Mouse (Mus musculus) neural tube, embryonic 11.5 days (tissue): ENCODE results near the gene Cep55. TPM values are rescaled to one million over a fixed set of nuclear protein-coding genes. Genes with fewer than 3 reads are reported as not detected.

Experiments
- ATAC-seq: fragments of 200-750 bp; cut with Nextera tagmentation; 2 replicates; pipeline ENCODE4 v1.8.0; 2017; ENCODE audit warnings: moderate number of reproducible peaks, mild to moderate bottlenecking, moderate TSS enrichment, moderate library complexity; ENCODE audit not compliant: insufficient read depth, low FRiP score, low TSS enrichment
- DNase-seq: peaks from one replicate; pipeline ENCODE4 v3.0.0-alpha.2; 2015; ENCODE audit warnings: low spot score
- H3K27ac ChIP-seq: fragments of 300-500 bp; sonication (generic); 2 replicates; pipeline ENCODE4 v1.5.1; 2014; ENCODE audit warnings: low read depth, mild to moderate bottlenecking, low read length
- H3K27me3 ChIP-seq: fragments of 300-500 bp; sonication (generic); 2 replicates; pipeline ENCODE4 v1.6.1; 2014; ENCODE audit warnings: mild to moderate bottlenecking, low read length, mixed read lengths; ENCODE audit not compliant: control insufficient read depth, insufficient read depth
- H3K36me3 ChIP-seq: fragments of 300-500 bp; sonication (generic); 2 replicates; pipeline ENCODE4 v1.6.1; 2014; ENCODE audit warnings: mild to moderate bottlenecking, low read length, moderate library complexity, mixed read lengths; ENCODE audit not compliant: control insufficient read depth, insufficient read depth
- H3K4me1 ChIP-seq: fragments of 300-500 bp; sonication (generic); 2 replicates; pipeline ENCODE4 v1.6.1; 2014; ENCODE audit warnings: low read length, mixed read lengths; ENCODE audit not compliant: control insufficient read depth, insufficient read depth
- H3K4me2 ChIP-seq: fragments of 300-500 bp; sonication (generic); 2 replicates; pipeline ENCODE4 v1.6.1; 2014; ENCODE audit warnings: low read depth, mild to moderate bottlenecking, moderate library complexity
- H3K4me3 ChIP-seq: fragments of 300-500 bp; sonication (generic); 2 replicates; pipeline ENCODE4 v1.5.1; 2014; ENCODE audit warnings: low read depth, low read length
- H3K9ac ChIP-seq: fragments of 300-500 bp; sonication (generic); 2 replicates; pipeline ENCODE4 v1.6.1; 2014; ENCODE audit warnings: mild to moderate bottlenecking, low read length
- H3K9me3 ChIP-seq: fragments of 300-500 bp; sonication (generic); 2 replicates; pipeline ENCODE4 v1.6.1; 2016; ENCODE audit warnings: low read length; ENCODE audit not compliant: control insufficient read depth
- WGBS: fragments of 180-500 bp; shearing (Covaris S2); extraction: QIAGEN DNeasy Blood & Tissue Kit; methylation state at CpG from one replicate; pipeline ENCODE4 v1.1.7; 2014; 5-methylcytosine and 5-hydroxymethylcytosine counted together
- polyA plus RNA-seq: library from polyadenylated mRNA; unstranded; fragments of >200 nt; fragmentation: Nextera tagmentation; extraction: Ambion mirVana; gene quantifications from 2 replicates; pipeline ENCODE4 v1.2.1, GENCODE M21; 2014

The Cep55 gene
- polyA plus RNA-seq, 1 experiment from 2014 or later = 44.6 TPM

DNA sequence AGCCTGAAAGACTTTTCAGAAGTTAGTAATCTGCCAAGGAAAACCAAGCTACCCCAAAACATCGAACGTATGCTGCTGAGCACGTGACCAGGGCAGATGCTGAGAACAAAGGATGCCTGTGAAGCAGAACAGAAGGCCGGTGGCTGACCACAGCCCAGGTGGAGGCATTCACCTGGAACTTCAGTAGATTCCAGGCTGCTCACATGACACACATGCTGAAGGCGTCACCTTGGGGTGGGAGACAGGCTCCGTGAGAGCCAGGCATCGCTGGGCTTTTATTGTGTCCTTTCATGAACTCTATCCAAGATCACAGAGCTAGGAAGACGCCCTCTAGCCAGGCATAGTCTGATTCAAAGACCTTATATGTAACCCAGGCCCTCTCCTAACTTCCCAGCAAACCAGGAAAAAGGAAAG, 28.6 kb upstream of the Cep55 start:
- Histone ChIP-seq H3K4me3 (no peak overlapping the region), H3K36me3 (no peaks in the 10 kb centered on the region), H3K4me2 (no peak overlapping the region), H3K9me3 (no peaks in the 10 kb centered on the region), H3K27me3 (no peaks in the 10 kb centered on the region), H3K9ac (no peak overlapping the region), H3K27ac (no peak overlapping the region), H3K4me1 (no peaks in the 10 kb centered on the region)
- WGBS = 78% methylated on average over 8 of the region's 8 CpGs
- ATAC-seq (no peak), DNase-seq (no peak)

DNA sequence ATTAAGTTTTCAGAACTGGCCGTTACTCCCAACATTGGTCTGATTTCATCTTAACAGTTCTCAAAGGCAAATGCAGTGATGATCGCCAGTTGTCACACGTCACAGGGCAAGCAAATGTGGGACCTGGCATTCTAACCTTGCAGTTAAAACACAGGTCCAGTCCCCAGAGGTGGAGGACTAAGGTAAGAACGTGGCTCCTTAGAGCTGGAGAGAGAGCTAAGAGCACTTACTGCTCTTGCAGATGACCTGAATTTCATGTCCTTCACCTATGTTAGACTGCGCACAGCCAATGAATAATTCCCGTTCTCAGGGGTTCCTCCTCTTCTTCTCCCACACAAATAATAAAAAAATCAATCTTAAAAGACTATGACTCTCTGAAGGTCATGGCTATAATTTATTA, 27.4 kb upstream of the Cep55 start:
- H3K9ac ChIP-seq = no peak overlapping the region
- no peak overlapping the region for H3K4me3 ChIP-seq
- no peaks in the 10 kb centered on the region for H3K36me3 ChIP-seq
- ATAC-seq (no peak), DNase-seq (no peak)
- no peaks in the 10 kb centered on the region for H3K4me1 ChIP-seq
- H3K27me3 ChIP-seq = no peaks in the 10 kb centered on the region
- H3K27ac ChIP-seq = no peak overlapping the region
- 87% methylated on average over 6 of the region's 6 CpGs for WGBS
- no peak overlapping the region for H3K4me2 ChIP-seq
- no peaks in the 10 kb centered on the region for H3K9me3 ChIP-seq

- H3K36me3 ChIP-seq = no peaks in the 10 kb centered on the region
- no peak overlapping the region for H3K4me3 ChIP-seq
- DNase-seq = no peak
- H3K27ac ChIP-seq = no peak overlapping the region
- no peaks in the 10 kb centered on the region for H3K9me3 ChIP-seq
- H3K4me2 ChIP-seq = no peak overlapping the region
- no peaks in the 10 kb centered on the region for H3K4me1 ChIP-seq
- 68% methylated on average over 10 of the region's 10 CpGs for WGBS
- ATAC-seq = no peak
- no peaks in the 10 kb centered on the region for H3K27me3 ChIP-seq
- no peak overlapping the region for H3K9ac ChIP-seq
Measured at GRCm38 (mm10) chr19:38027881-38028521, 26.8 kb upstream of the Cep55 start.

DNA sequence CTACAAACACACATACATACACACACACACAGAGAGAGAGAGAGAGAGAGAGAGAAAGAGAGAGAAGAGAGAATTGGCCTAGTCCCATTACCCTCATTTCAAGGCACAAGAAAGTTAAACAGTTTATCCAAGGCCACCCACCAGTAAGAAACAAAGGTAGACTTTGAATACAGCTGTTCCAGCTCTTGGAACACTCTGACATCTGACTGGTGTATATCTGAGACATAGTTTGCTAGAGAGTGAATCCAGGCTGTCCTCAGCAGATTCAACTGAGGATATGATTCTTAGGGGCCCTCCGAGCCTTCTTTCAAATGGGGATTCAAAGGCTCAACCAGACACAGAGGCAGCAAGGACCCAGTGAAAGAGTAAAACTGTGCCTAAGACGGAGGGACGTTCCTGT, 25.5 kb upstream of the Cep55 start:
- ATAC-seq (no peak), DNase-seq (no peak)
- no peaks in the 10 kb centered on the region for H3K36me3 ChIP-seq
- H3K4me2 ChIP-seq = no peak overlapping the region
- no peaks in the 10 kb centered on the region for H3K27me3 ChIP-seq
- H3K27ac ChIP-seq = no peak overlapping the region
- no peaks in the 10 kb centered on the region for H3K9me3 ChIP-seq
- H3K9ac ChIP-seq = no peak overlapping the region
- no peak overlapping the region for H3K4me3 ChIP-seq
- WGBS = 93% methylated on average over 3 of the region's 3 CpGs
- H3K4me1 ChIP-seq = no peaks in the 10 kb centered on the region

GRCm38 (mm10) chr19:38029871-38030270, 24.9 kb upstream of the Cep55 start:
- DNase-seq (no peak), ATAC-seq (no peak)
- Histone ChIP-seq H3K9me3 (no peaks in the 10 kb centered on the region), H3K9ac (no peak overlapping the region), H3K4me3 (no peak overlapping the region), H3K36me3 (no peaks in the 10 kb centered on the region), H3K27me3 (no peaks in the 10 kb centered on the region), H3K4me1 (no peaks in the 10 kb centered on the region), H3K27ac (no peak overlapping the region), H3K4me2 (no peak overlapping the region)
- WGBS = 68% methylated on average over 3 of the region's 3 CpGs

GRCm38 (mm10) chr19:38030673-38031137, 24.1 kb upstream of the Cep55 start:
- Histone ChIP-seq H3K27me3 (no peaks in the 10 kb centered on the region), H3K36me3 (no peaks in the 10 kb centered on the region), H3K4me3 (no peak overlapping the region), H3K9ac (no peak overlapping the region), H3K4me2 (no peak overlapping the region), H3K27ac (no peak overlapping the region), H3K4me1 (no peaks in the 10 kb centered on the region), H3K9me3 (no peaks in the 10 kb centered on the region)
- DNase-seq = no peak
- no peak for ATAC-seq
- WGBS = 9% methylated on average over 11 of the region's 23 CpGs

DNA sequence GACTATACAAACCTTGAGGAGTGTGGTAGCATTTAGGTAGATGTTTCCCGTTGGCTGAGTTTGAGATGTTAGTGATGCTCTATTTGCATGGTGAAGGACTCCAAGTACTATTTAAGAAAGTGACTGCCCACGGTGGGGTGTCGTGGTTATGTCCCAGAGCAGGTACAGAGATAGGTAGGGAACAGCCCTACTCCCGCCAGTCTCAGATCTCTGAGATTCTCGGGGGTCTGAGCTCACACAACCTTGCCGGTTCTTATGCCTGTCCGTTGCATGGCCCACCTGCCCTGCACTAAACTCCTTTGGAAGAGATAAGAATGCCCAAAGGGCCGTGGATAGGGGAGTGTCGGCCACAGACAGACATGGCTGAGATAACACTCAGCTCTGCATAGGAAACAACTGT, 23.7 kb upstream of the Cep55 start:
- WGBS = 64% methylated on average over 9 of the region's 9 CpGs
- H3K9ac ChIP-seq = no peak overlapping the region
- ATAC-seq = no peak
- H3K36me3 ChIP-seq = no peaks in the 10 kb centered on the region
- no peak overlapping the region for H3K4me3 ChIP-seq
- H3K27ac ChIP-seq = no peak overlapping the region
- no peak for DNase-seq
- no peak overlapping the region for H3K4me2 ChIP-seq
- H3K4me1 ChIP-seq = no peaks in the 10 kb centered on the region
- H3K27me3 ChIP-seq = no peaks in the 10 kb centered on the region
- no peaks in the 10 kb centered on the region for H3K9me3 ChIP-seq

GRCm38 (mm10) chr19:38032993-38033734, 21.6 kb upstream of the Cep55 start:
- H3K9ac ChIP-seq = no peak overlapping the region
- H3K4me1 ChIP-seq = no peaks in the 10 kb centered on the region
- DNase-seq (no peak), ATAC-seq (no peak)
- no peak overlapping the region for H3K27ac ChIP-seq
- no peaks in the 10 kb centered on the region for H3K9me3 ChIP-seq
- H3K27me3 ChIP-seq = no peaks in the 10 kb centered on the region
- H3K4me3 ChIP-seq = no peak overlapping the region
- 71% methylated on average over 15 of the region's 15 CpGs for WGBS
- H3K36me3 ChIP-seq = no peaks in the 10 kb centered on the region
- no peak overlapping the region for H3K4me2 ChIP-seq

DNA sequence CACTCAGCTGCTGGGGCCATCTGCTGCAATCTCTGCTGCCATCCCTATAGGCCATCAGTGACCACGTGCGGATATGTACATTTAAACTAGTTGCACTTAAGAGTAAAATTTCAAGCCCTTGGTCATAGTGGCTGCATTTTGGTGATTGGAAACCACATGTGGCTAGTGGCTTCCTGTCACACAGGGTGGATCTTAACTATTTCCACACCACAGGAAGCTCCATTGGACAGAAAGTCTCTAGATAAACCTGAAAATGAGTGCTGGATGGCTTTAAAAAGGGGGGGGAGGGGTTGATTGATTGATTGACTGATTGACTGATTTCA, 21.1 kb upstream of the Cep55 start:
- Histone ChIP-seq H3K4me3 (no peak overlapping the region), H3K4me1 (no peaks in the 10 kb centered on the region), H3K36me3 (no peaks in the 10 kb centered on the region), H3K9ac (no peak overlapping the region), H3K27ac (no peak overlapping the region), H3K4me2 (no peak overlapping the region), H3K27me3 (no peaks in the 10 kb centered on the region), H3K9me3 (no peaks in the 10 kb centered on the region)
- WGBS = 89% methylated on average over 2 of the region's 2 CpGs
- no peak for DNase-seq
- no peak for ATAC-seq
